In genomic region chr5:117841651-117842347, GRCm38 (mm10) we compare ENCODE assay signal across 8 mouse cellular contexts.
A peak's percentile ranks its signal among the peaks of the same experiment; 100 is the strongest.
DNase-seq lines count a peak whose midpoint lies in the region; ATAC-seq and TF ChIP-seq lines count a peak whose summit lies in the region.

No protein-coding gene starts in this region.

- H3K27ac ChIP-seq in kidney, adult 2 months (ENCODE audit: insufficient read depth, low read depth, low read length): no peak overlapping the region
- no peak overlapping the region for H3K27ac ChIP-seq in cortical plate, adult 2 months (ENCODE audit: insufficient read depth, low read length)
- no peak overlapping the region for H3K27ac ChIP-seq in kidney, postnatal 0 days
- no peak overlapping the region for H3K27ac ChIP-seq in lung, postnatal 0 days (ENCODE audit: low read length)

- no peak for TF ChIP-seq EP300 in lung, postnatal 0 days (IDR thresholded peaks at IDR 0.05)

- TF ChIP-seq POLR2A in kidney, adult 2 months (IDR thresholded peaks at IDR 0.05; ENCODE audit: low read depth, low read length): no peak
- no peak for TF ChIP-seq POLR2A in cortical plate, adult 2 months (IDR thresholded peaks at IDR 0.05; ENCODE audit: extremely low read depth, insufficient read depth, low read length)

- intact Hi-C loops in gastrocnemius, postnatal 36 days (cut with DNase I): loop anchor here (5.0 kb wide), 1 partner anchor 36 kb away; no protein-coding TSS in a partner anchor

- H3K4me1 ChIP-seq in kidney, adult 2 months (ENCODE audit: control insufficient read depth, insufficient read depth, low read length): no peaks in the 10 kb centered on the region
- 0 out of 2 replicates have a peak, but pooled peaks cover 1% of the 10 kb centered on the region for H3K4me1 ChIP-seq in cortical plate, adult 2 months (ENCODE audit: control insufficient read depth, insufficient read depth, low read length)
- H3K4me1 ChIP-seq in kidney, postnatal 0 days (replicated peaks; ENCODE audit: insufficient read depth, low read length): peaks cover 3% of the 10 kb centered on the region; the same call in 1 of the 2 replicates
- H3K4me1 ChIP-seq in lung, postnatal 0 days (ENCODE audit: insufficient read depth, low read depth, low read length): no peaks in the 10 kb centered on the region

- H3K27me3 ChIP-seq in kidney, adult 2 months (replicated peaks; ENCODE audit: control insufficient read depth, insufficient read depth, low read length): no peaks in the 10 kb centered on the region
- peaks cover 45% of the 10 kb centered on the region for H3K27me3 ChIP-seq in kidney, postnatal 0 days (ENCODE audit: insufficient read depth, low read length)
- H3K27me3 ChIP-seq in lung, postnatal 0 days (replicated peaks; ENCODE audit: insufficient read depth, low read length): peaks cover 28% of the 10 kb centered on the region

- no peaks in the 10 kb centered on the region for H3K36me3 ChIP-seq in kidney, adult 2 months (ENCODE audit: control insufficient read depth, insufficient read depth, low read length)
- no peaks in the 10 kb centered on the region for H3K36me3 ChIP-seq in kidney, postnatal 0 days (ENCODE audit: insufficient read depth, low read length)
- H3K36me3 ChIP-seq in lung, postnatal 0 days (ENCODE audit: insufficient read depth, low read length): no peaks in the 10 kb centered on the region

- TF ChIP-seq CTCF in kidney, adult 2 months (conservative IDR thresholded peaks at IDR 0.05; ENCODE audit: insufficient read depth, insufficient read length, low read depth, low read length): no peak
- no peak for TF ChIP-seq CTCF in cortical plate, adult 2 months (IDR thresholded peaks at IDR 0.05; ENCODE audit: extremely low read depth, insufficient read depth, low read length)
- no peak for TF ChIP-seq CTCF in kidney, postnatal 0 days (IDR thresholded peaks at IDR 0.05; ENCODE audit: low read depth)
- TF ChIP-seq CTCF in lung, postnatal 0 days (IDR thresholded peaks at IDR 0.05): no peak

- H3K4me2 ChIP-seq in kidney, postnatal 0 days (ENCODE audit: low read length): peak overlapping the region; percentile 40
- no peak overlapping the region for H3K4me2 ChIP-seq in lung, postnatal 0 days (replicated peaks; ENCODE audit: low read depth, low read length)

- WGBS in kidney, adult 2 months: 1% methylated on average over 44 of the region's 44 CpGs
- 1% methylated on average over 44 of the region's 44 CpGs for WGBS in kidney, postnatal 0 days
- WGBS in lung, postnatal 0 days: under 1% methylated on average over 34 of the region's 44 CpGs

- no peak for ATAC-seq in kidney, postnatal 0 days (replicated peaks; ENCODE audit: low FRiP score, low read depth)
- peak; percentile 57 for ATAC-seq in lung, postnatal 0 days

- H3K4me3 ChIP-seq in kidney, adult 2 months (ENCODE audit: insufficient read depth, low read depth, low read length): no peak overlapping the region
- peak overlapping the region; percentile 45 for H3K4me3 ChIP-seq in cortical plate, adult 2 months (ENCODE audit: insufficient read depth, low read length)
- H3K4me3 ChIP-seq in kidney, postnatal 0 days (replicated peaks; ENCODE audit: low read depth, low read length): no peak overlapping the region
- H3K4me3 ChIP-seq in lung, postnatal 0 days (ENCODE audit: low read depth, low read length): no peak overlapping the region; the same call in 1 of the 2 replicates

- peak; percentile 31 for DNase-seq in kidney, adult 2 months
- DNase-seq in kidney, adult 9 months: no peak
- peak; percentile 50 to 62 for DNase-seq in gastrocnemius, postnatal 36 days
- no peak for DNase-seq in kidney, postnatal 0 days (ENCODE audit: low spot score)
- DNase-seq in lung, postnatal 0 days (ENCODE audit: low spot score): peak; percentile 44
- peak; percentile 46 to 53 for DNase-seq in right cerebral cortex, postnatal 10 days (ENCODE audit: low spot score in 2 of 2)
- DNase-seq in thymus, postnatal 14 days: no peak

- H3K9me3 ChIP-seq in kidney, postnatal 0 days (replicated peaks; ENCODE audit: low read length): no peaks in the 10 kb centered on the region
- no peaks in the 10 kb centered on the region for H3K9me3 ChIP-seq in lung, postnatal 0 days (ENCODE audit: low read length)

- H3K9ac ChIP-seq in kidney, postnatal 0 days (ENCODE audit: low read depth, low read length): no peak overlapping the region
- H3K9ac ChIP-seq in lung, postnatal 0 days (replicated peaks; ENCODE audit: low read depth): no peak overlapping the region

Comparison
In these comparisons a context has a peak if more than half of its experiments do, and no peak if none do; other contexts are left out.
1. DNase-seq: peak in kidney, adult 2 months (single experiment), gastrocnemius, postnatal 36 days (2 of 2), lung, postnatal 0 days (single experiment) and right cerebral cortex, postnatal 10 days (2 of 2); none in kidney, adult 9 months (single experiment), kidney, postnatal 0 days (single experiment) and thymus, postnatal 14 days (single experiment).